Mouse (Mus musculus) hindbrain, postnatal 0 days (tissue): Measurements from ENCODE around the gene Pex11a. TPM values are rescaled to one million over a fixed set of nuclear protein-coding genes. Genes with fewer than 3 reads are reported as not detected.
A peak's percentile ranks its signal among the peaks of the same experiment; 100 is the strongest.

ENCODE experiments used
- ATAC-seq: fragments of 200-750 bp; cut with Nextera tagmentation; 2 replicates; pipeline ENCODE4 v1.8.0; 2017; ENCODE audit warnings: mild to moderate bottlenecking, moderate TSS enrichment, moderate library complexity
- DNase-seq: peaks from one replicate; pipeline ENCODE4 v3.0.0-alpha.2; 2015; ENCODE audit warnings: low spot score
- H3K27ac ChIP-seq: fragments of 300-500 bp; sonication (generic); 2 replicates; pipeline ENCODE4 v1.5.1; 2014; ENCODE audit warnings: mild to moderate bottlenecking
- H3K27me3 ChIP-seq: fragments of 300-500 bp; sonication (generic); 2 replicates; pipeline ENCODE4 v1.6.1; 2014; ENCODE audit warnings: low read length, mixed read lengths; ENCODE audit not compliant: insufficient read depth
- H3K36me3 ChIP-seq: fragments of 300-500 bp; sonication (generic); 2 replicates; pipeline ENCODE4 v1.6.1; 2014; ENCODE audit warnings: low read length, mixed read lengths; ENCODE audit not compliant: insufficient read depth
- H3K4me1 ChIP-seq: fragments of 300-500 bp; sonication (generic); 2 replicates; pipeline ENCODE4 v1.6.1; 2014; ENCODE audit warnings: antibody characterized with exemption, low read length, mixed read lengths; ENCODE audit not compliant: insufficient read depth
- H3K4me2 ChIP-seq: fragments of 300-500 bp; sonication (generic); 2 replicates; pipeline ENCODE4 v1.6.1; 2014; ENCODE audit warnings: low read depth, mild to moderate bottlenecking, low read length, moderate library complexity, mixed read lengths
- H3K4me3 ChIP-seq: fragments of 300-500 bp; sonication (generic); 2 replicates; pipeline ENCODE4 v1.5.1; 2014; ENCODE audit warnings: low read length
- H3K9ac ChIP-seq: fragments of 300-500 bp; sonication (generic); replicated peaks from 2 replicates; pipeline ENCODE4 v1.6.1; 2014; ENCODE audit warnings: mild to moderate bottlenecking, low read length, moderate library complexity, mixed read lengths
- H3K9me3 ChIP-seq: fragments of 300-500 bp; sonication (generic); 2 replicates; pipeline ENCODE4 v1.6.1; 2016; ENCODE audit warnings: low read length, mixed read lengths
- CTCF ChIP-seq: IDR thresholded peaks from 2 replicates; pipeline ENCODE4 v1.5.1; 2016; ENCODE audit warnings: antibody characterized with exemption, control low read depth, low read depth
- WGBS: fragments of 180-500 bp; shearing (Covaris S2); extraction: QIAGEN DNeasy Blood & Tissue Kit; methylation state at CpG from one replicate; pipeline ENCODE4 v1.1.7; 2014; 5-methylcytosine and 5-hydroxymethylcytosine counted together
- polyA plus RNA-seq: library from polyadenylated mRNA; unstranded; fragments of >200 nt; fragmentation: Nextera tagmentation; extraction: Ambion mirVana; gene quantifications from 2 replicates; pipeline ENCODE4 v1.2.1, GENCODE M21; 2015
- total RNA-seq: library from RNA; depleted of rRNA; stranded (reverse); fragments of >200 nt; gene quantifications from 2 replicates; pipeline ENCODE4 v1.2.3, GENCODE M21; 2014

Gene Pex11a
- total and polyA plus RNA-seq, 2 experiments from 2014 or later, result 3.2 to 13.5 TPM

- no peak overlapping the region for H3K4me3 ChIP-seq
- ATAC-seq, result peak; percentile 59
- no peak overlapping the region for H3K9ac ChIP-seq
- H3K27me3 ChIP-seq, result no peaks in the 10 kb centered on the region
- no peaks in the 10 kb centered on the region for H3K4me1 ChIP-seq
- peak; percentile 84 for TF ChIP-seq CTCF
- no peaks in the 10 kb centered on the region for H3K9me3 ChIP-seq
- no peak overlapping the region for H3K4me2 ChIP-seq
- peak; percentile 83 for DNase-seq
- no peak overlapping the region for H3K27ac ChIP-seq
- WGBS, result 6% methylated on average over 8 of the region's 8 CpGs
- H3K36me3 ChIP-seq, result no peaks in the 10 kb centered on the region
Observed at GRCm38 (mm10) chr7:79729169-79729568, 13.8 kb downstream of the Pex11a start.

DNA sequence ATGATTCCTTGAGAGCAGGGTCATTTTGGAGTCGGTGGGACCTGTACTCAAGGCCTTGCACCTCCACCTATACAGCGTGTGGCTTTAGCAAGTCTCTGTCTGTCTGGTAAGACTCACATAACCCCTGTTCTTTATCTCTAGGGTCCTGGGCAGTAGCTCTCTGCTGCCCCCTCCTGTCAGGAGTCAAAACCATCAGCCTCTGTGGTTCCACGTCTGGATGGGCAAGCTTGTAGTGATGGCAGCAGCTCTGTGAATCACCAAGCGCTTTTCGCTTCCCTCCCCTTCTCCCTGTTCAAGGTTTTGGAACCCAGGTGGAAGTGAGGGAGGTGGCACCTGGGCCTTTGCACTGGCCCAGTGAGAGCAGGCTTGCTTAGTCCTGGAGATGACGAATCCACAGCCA is 14.7 kb downstream of the Pex11a start:
- Histone ChIP-seq H3K4me2 (no peak overlapping the region), H3K4me3 (no peak overlapping the region), H3K9ac (no peak overlapping the region), H3K4me1 (no peaks in the 10 kb centered on the region), H3K9me3 (no peaks in the 10 kb centered on the region), H3K27me3 (no peaks in the 10 kb centered on the region), H3K36me3 (no peaks in the 10 kb centered on the region), H3K27ac (no peak overlapping the region)
- peak; percentile 61 for DNase-seq
- ATAC-seq, result no peak
- peak; percentile 78 for TF ChIP-seq CTCF
- WGBS, result 34% methylated on average over 6 of the region's 6 CpGs

DNA sequence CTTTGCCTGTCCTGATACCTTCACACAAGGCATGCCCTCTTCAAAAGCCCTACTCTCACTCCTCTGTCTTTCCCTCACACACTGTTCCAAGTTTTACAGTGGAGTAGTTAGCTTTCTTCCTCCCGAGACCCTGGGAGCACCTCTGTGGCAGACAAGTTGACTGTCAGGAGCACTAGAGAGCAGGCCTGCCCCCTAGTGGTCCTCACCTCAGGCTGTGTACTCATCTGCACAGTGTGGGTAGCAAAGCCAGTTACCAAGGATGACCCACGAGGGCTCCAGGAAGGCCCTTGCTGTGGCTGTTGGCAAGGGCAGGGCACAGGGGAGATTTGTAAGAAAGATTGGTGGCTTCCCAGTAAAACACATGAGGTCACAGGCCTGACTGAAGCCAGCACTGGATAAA is 15.8 kb downstream of the Pex11a start:
- ATAC-seq (0 out of 2 replicates have a peak, but pooled peaks have one; percentile 43), DNase-seq (peak; percentile 64)
- Histone ChIP-seq H3K4me3 (no peak overlapping the region), H3K9me3 (no peaks in the 10 kb centered on the region), H3K4me1 (no peaks in the 10 kb centered on the region), H3K9ac (no peak overlapping the region), H3K36me3 (no peaks in the 10 kb centered on the region), H3K4me2 (no peak overlapping the region), H3K27me3 (no peaks in the 10 kb centered on the region), H3K27ac (no peak overlapping the region)
- peak; percentile 69 for TF ChIP-seq CTCF
- WGBS, result 24% methylated on average over 2 of the region's 2 CpGs

- peak overlapping the region; percentile 73 for H3K4me2 ChIP-seq
- H3K9me3 ChIP-seq, result no peaks in the 10 kb centered on the region
- ATAC-seq, result peak; percentile 87
- peak overlapping the region; percentile 22 for H3K27ac ChIP-seq
- WGBS, result under 1% methylated on average over 46 of the region's 48 CpGs
- H3K9ac ChIP-seq, result peak overlapping the region; percentile 60
- H3K36me3 ChIP-seq, result no peaks in the 10 kb centered on the region
- no peaks in the 10 kb centered on the region for H3K4me1 ChIP-seq
- DNase-seq, result peak; percentile 73
- peak overlapping the region; percentile 53 for H3K4me3 ChIP-seq
- no peak for TF ChIP-seq CTCF
- H3K27me3 ChIP-seq, result no peaks in the 10 kb centered on the region
Observed at GRCm38 (mm10) chr7:79721386-79721977, 21.4 kb downstream of the Pex11a start.

DNA sequence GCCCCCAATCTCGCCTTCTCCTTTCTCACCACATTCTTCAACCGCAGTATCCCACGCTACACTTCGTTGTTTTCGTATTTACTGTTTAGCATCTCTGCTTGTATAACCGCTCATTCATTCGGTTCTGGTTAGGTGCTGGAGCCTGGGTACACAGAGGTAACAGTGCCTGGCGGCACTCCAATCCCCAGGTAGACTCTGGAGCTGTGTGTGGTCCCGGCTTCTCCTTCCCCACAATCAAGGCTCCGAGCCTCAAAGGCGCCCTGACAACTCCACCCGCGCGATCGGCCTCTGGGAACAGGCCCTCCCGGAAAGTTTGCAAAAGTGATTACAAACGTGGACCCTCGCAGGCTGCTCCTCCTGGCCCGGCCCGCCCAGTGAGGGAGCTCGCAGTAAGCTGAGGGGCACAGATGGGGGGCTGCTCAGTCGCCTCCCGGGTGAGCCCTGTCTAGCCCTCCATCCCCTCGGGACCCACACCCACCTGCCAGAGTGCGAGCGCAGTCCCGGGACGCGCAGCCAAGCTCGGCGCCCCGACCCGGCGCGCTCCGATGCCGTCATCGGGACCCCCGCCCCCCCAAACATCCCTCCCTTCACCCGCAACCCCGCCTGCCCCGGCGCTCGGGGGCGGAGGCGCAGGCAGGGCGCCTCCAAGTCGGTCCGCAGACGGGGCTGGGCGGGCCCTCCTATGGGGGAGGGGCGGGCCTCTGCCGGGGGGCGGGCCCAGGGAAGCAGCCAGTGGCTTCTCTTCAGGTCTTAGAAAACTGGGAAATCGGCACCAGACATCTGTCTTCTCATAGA is 27.5 kb downstream of the Pex11a start, which contains the start of gene Kif7:
Gene Kif7, minus strand, starts transcription at position 534 of the 795 bp plus-strand sequence.
- Histone ChIP-seq H3K9ac (peak within 1 kb of the TSS; percentile 59), H3K4me3 (peak within 1 kb of the TSS; percentile 53), H3K4me1 (no peaks in the 10 kb centered on the region), H3K27ac (0 out of 2 replicates have a peak within 1 kb of the TSS, but pooled peaks have one; percentile 36), H3K4me2 (peak within 1 kb of the TSS; percentile 88), H3K36me3 (no peaks in the 10 kb centered on the region), H3K9me3 (no peaks in the 10 kb centered on the region), H3K27me3 (no peaks in the 10 kb centered on the region)
- TF ChIP-seq CTCF, result no peak
- ATAC-seq (peak; percentile 92), DNase-seq (peak; percentile 88)
- under 1% methylated on average over 51 of the region's 55 CpGs for WGBS

GRCm38 (mm10) chr7:79710831-79711230 is 32.1 kb downstream of the Pex11a start:
- peak overlapping the region; percentile 65 for H3K4me2 ChIP-seq
- no peaks in the 10 kb centered on the region for H3K9me3 ChIP-seq
- peak; percentile 17 for DNase-seq
- peak overlapping the region; percentile 61 for H3K9ac ChIP-seq
- ATAC-seq, result peak; percentile 5; the same call in 1 of the 2 replicates
- WGBS, result 34% methylated on average over 17 of the region's 17 CpGs
- no peaks in the 10 kb centered on the region for H3K4me1 ChIP-seq
- peak overlapping the region; percentile 37 for H3K4me3 ChIP-seq
- H3K36me3 ChIP-seq, result no peaks in the 10 kb centered on the region
- H3K27ac ChIP-seq, result peak overlapping the region; percentile 59
- no peak; the same call in 1 of the 2 replicates for TF ChIP-seq CTCF
- H3K27me3 ChIP-seq, result no peaks in the 10 kb centered on the region
